Mouse (Mus musculus) small intestine, adult 2 months (tissue): Measurements from ENCODE around the gene Slc4a3. TPM values are rescaled to one million over a fixed set of nuclear protein-coding genes. Genes with fewer than 3 reads are reported as not detected.

ENCODE experiments used
- H3K27ac ChIP-seq: fragments of 200-500 bp; 2 replicates; pipeline ENCODE4 v1.5.1; 2012; ENCODE audit warnings: low read depth, low read length, control low read depth, inconsistent platforms; ENCODE audit not compliant: insufficient read depth
- H3K27me3 ChIP-seq: fragments of 200-500 bp; 2 replicates; pipeline ENCODE4 v1.6.1; 2012; ENCODE audit warnings: mild to moderate bottlenecking, moderate library complexity, low read length, inconsistent platforms; ENCODE audit not compliant: control insufficient read depth, insufficient read depth
- H3K36me3 ChIP-seq: fragments of 200-500 bp; 2 replicates; pipeline ENCODE4 v1.6.1; 2012; ENCODE audit warnings: mild to moderate bottlenecking, low read length, control low read depth, inconsistent platforms; ENCODE audit not compliant: control insufficient read depth, insufficient read depth
- H3K4me1 ChIP-seq: fragments of 200-500 bp; 2 replicates; pipeline ENCODE4 v1.6.1; 2012; ENCODE audit warnings: low read length, inconsistent platforms, mixed read lengths; ENCODE audit not compliant: control insufficient read depth, insufficient read depth, insufficient read length
- H3K4me3 ChIP-seq: fragments of 200-500 bp; 2 replicates; pipeline ENCODE4 v1.5.1; 2012; ENCODE audit warnings: low read depth, mild to moderate bottlenecking, control low read depth, inconsistent platforms, low read length, moderate library complexity
- CTCF ChIP-seq: fragments of 200-500 bp; IDR thresholded peaks from 2 replicates; pipeline ENCODE4 v1.5.1; 2012; ENCODE audit warnings: low read depth, mild to moderate bottlenecking, control low read depth, inconsistent platforms, low read length, moderate library complexity, mixed read lengths; ENCODE audit not compliant: insufficient replicate concordance, insufficient read length; ENCODE audit errors: extremely low read depth
- POLR2A ChIP-seq: fragments of 200-500 bp; IDR thresholded peaks from 2 replicates; pipeline ENCODE4 v1.6.1; 2012; ENCODE audit warnings: low read depth, mild to moderate bottlenecking, control low read depth, inconsistent platforms, low read length, moderate library complexity
- WGBS: fragments of 180-500 bp; shearing (Covaris S2); methylation state at CpG from one replicate; pipeline ENCODE4 v1.1.7; 2018; 5-methylcytosine and 5-hydroxymethylcytosine counted together
- polyA plus RNA-seq: library from polyadenylated mRNA; depleted of rRNA; stranded (reverse); fragments of >200 nt; gene quantifications from 2 replicates; pipeline ENCODE4 v1.2.3, GENCODE M21; 2012

The Slc4a3 gene
- polyA plus RNA-seq, 1 experiment = 4.5 TPM

DNA sequence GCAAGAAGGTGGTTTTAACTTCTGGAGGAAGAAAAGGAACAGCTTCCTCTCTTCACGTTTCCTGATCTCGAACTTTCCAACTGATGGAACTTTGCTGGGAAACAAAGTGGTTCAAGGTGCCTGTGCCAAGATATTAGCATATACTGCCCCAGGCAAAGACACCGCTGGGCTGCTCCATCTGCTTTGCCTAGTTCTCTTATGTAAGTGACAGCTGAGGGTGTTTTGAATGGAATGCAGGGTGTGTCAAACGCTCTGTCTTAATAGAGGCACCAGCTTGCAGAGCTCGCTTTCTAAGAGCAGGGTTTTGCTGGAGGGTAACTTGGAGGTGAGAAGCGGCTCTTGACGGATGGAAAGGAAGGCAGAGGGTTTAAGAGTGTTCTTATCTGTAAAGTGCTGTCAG lies 42.8 kb downstream of the Slc4a3 start:
- no peaks in the 10 kb centered on the region for H3K4me1 ChIP-seq
- no peaks in the 10 kb centered on the region for H3K36me3 ChIP-seq
- H3K27me3 ChIP-seq = no peaks in the 10 kb centered on the region
- no peak for TF ChIP-seq CTCF
- no peak for TF ChIP-seq POLR2A
- H3K27ac ChIP-seq = no peak overlapping the region
- whole genome bisulfite sequencing = 37% methylated on average over 7 of the region's 7 CpGs
- no peak overlapping the region for H3K4me3 ChIP-seq

GRCm38 (mm10) chr1:75589983-75590382 lies 43.9 kb downstream of the Slc4a3 start:
- H3K4me3 ChIP-seq = no peak overlapping the region
- no peaks in the 10 kb centered on the region for H3K27me3 ChIP-seq
- H3K4me1 ChIP-seq = no peaks in the 10 kb centered on the region
- no peaks in the 10 kb centered on the region for H3K36me3 ChIP-seq
- no peak for TF ChIP-seq POLR2A
- TF ChIP-seq CTCF = no peak
- 80% methylated on average over 2 of the region's 2 CpGs for WGBS
- no peak overlapping the region for H3K27ac ChIP-seq

GRCm38 (mm10) chr1:75593956-75594355 lies 47.9 kb downstream of the Slc4a3 start:
- Histone ChIP-seq H3K27ac (no peak overlapping the region), H3K4me3 (no peak overlapping the region), H3K27me3 (no peaks in the 10 kb centered on the region), H3K4me1 (no peaks in the 10 kb centered on the region), H3K36me3 (no peaks in the 10 kb centered on the region)
- WGBS = 84% methylated on average over 7 of the region's 7 CpGs
- no peak for TF ChIP-seq POLR2A

- Histone ChIP-seq H3K36me3 (no peaks in the 10 kb centered on the region), H3K27me3 (no peaks in the 10 kb centered on the region), H3K4me3 (no peak overlapping the region), H3K4me1 (no peaks in the 10 kb centered on the region), H3K27ac (no peak overlapping the region)
- 26% methylated on average over 9 of the region's 9 CpGs for WGBS
- TF ChIP-seq POLR2A (no peak), CTCF (no peak)
Observed at GRCm38 (mm10) chr1:75594836-75595235, 48.8 kb downstream of the Slc4a3 start.

- H3K36me3 ChIP-seq = no peaks in the 10 kb centered on the region
- H3K27me3 ChIP-seq = no peaks in the 10 kb centered on the region
- no peaks in the 10 kb centered on the region for H3K4me1 ChIP-seq
- WGBS = 66% methylated on average over 3 of the region's 3 CpGs
- no peak overlapping the region for H3K4me3 ChIP-seq
- H3K27ac ChIP-seq = no peak overlapping the region
- TF ChIP-seq CTCF = no peak
- TF ChIP-seq POLR2A = no peak
Observed at GRCm38 (mm10) chr1:75595930-75596329, 49.9 kb downstream of the Slc4a3 start.

- no peak for TF ChIP-seq CTCF
- TF ChIP-seq POLR2A = no peak
- H3K4me3 ChIP-seq = no peak overlapping the region
- H3K27me3 ChIP-seq = no peaks in the 10 kb centered on the region
- WGBS = 82% methylated on average over 2 of the region's 2 CpGs
- H3K4me1 ChIP-seq = no peaks in the 10 kb centered on the region
- no peak overlapping the region for H3K27ac ChIP-seq
- H3K36me3 ChIP-seq = no peaks in the 10 kb centered on the region
Observed at GRCm38 (mm10) chr1:75596906-75597305, 50.8 kb downstream of the Slc4a3 start.

DNA sequence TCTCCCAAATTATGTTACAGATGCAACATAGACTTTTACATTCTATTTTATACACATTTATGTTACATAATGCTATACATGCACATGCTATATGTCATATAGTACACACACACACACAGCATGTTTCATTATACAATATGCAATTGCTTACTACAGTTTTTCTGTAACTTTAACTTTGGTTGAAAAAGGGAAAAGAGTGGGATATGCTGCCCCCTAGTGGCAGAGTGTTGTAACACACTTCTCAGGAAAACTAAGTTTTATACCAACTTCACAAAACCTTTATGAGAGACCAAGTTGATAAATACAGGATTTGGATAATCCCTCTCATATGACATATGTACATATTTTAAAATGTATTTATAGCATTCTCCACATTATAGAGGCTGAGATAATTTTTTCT lies 51.6 kb downstream of the Slc4a3 start:
- Histone ChIP-seq H3K4me3 (no peak overlapping the region), H3K36me3 (no peaks in the 10 kb centered on the region), H3K27ac (no peak overlapping the region), H3K4me1 (no peaks in the 10 kb centered on the region), H3K27me3 (no peaks in the 10 kb centered on the region)
- TF ChIP-seq CTCF (no peak), POLR2A (no peak)

DNA sequence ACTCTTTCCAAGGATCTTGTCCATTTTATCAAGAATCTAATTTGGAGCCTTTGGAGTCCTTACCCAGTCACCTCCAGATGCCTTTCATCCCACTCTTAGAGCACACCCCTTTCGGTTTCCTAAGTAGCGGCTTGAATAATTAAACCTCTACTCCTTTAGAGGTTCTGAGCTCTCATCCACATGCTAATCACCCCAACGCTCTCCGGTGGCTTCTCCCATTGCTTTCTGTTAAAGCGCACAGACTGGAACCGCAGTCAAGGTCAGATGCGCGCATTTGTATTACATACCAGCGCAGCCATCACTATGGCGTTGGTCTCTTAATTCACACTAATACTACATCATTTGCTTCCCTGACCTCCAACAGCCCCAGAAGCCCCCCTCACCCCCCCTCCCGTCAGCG lies 55.7 kb downstream of the Slc4a3 start:
- H3K36me3 ChIP-seq = no peaks in the 10 kb centered on the region
- H3K27me3 ChIP-seq = no peaks in the 10 kb centered on the region
- no peak for TF ChIP-seq POLR2A
- no peak for TF ChIP-seq CTCF
- 28% methylated on average over 12 of the region's 12 CpGs for WGBS
- H3K4me1 ChIP-seq = no peaks in the 10 kb centered on the region
- no peak overlapping the region for H3K4me3 ChIP-seq
- no peak overlapping the region for H3K27ac ChIP-seq
